Comparison of ENCODE assay signal across 8 mouse cellular contexts in the genomic region with DNA sequence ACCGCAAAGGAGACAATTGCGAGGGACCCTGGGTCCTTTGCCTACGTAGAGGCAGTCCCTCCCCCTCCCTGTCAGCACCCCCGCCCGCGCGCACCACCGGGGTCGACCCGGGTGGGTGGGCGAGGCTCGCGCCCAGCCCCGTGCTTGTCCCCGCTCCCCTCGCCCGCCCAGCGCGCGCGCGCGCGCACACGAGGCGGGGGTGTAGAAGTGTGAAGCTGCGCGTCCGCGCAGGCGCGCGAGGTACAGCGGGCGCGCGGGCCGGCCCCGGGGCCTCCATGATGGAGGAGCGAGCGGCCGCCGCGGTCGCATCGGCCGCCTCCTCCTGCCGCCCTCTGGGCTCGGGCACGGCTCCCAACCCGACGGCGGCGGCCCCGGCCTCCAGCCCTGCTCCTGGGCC. TPM values are rescaled to one million over a fixed set of nuclear protein-coding genes. Genes with fewer than 3 reads are reported as not detected.
A peak's percentile ranks its signal among the peaks of the same experiment; 100 is the strongest.
DNase-seq lines count a peak whose midpoint lies in the region; ATAC-seq and TF ChIP-seq lines count a peak whose summit lies in the region.

No protein-coding gene starts in this region.

- H3K4me1 ChIP-seq in forebrain, embryonic 14.5 days (ENCODE audit: control insufficient read depth, insufficient read depth, low read length): peaks cover 39% of the 10 kb centered on the region
- H3K4me1 ChIP-seq in lung, embryonic 16.5 days (replicated peaks; ENCODE audit: control insufficient read depth, insufficient read depth, low read length): peaks cover 41% of the 10 kb centered on the region

- 0% methylated on average over 36 of the region's 55 CpGs for WGBS in forebrain, embryonic 14.5 days
- 0% methylated on average over 23 of the region's 55 CpGs for WGBS in lung, embryonic 16.5 days

- no peaks in the 10 kb centered on the region for H3K36me3 ChIP-seq in forebrain, embryonic 14.5 days (ENCODE audit: control insufficient read depth, insufficient read depth, low read length)
- peaks cover 3% of the 10 kb centered on the region; the same call in 1 of the 2 replicates for H3K36me3 ChIP-seq in lung, embryonic 16.5 days (ENCODE audit: control insufficient read depth, insufficient read depth, low read length)

- TF ChIP-seq CTCF in layer of hippocampus, adult 2 months (conservative IDR thresholded peaks at IDR 0.05): no peak

- peak; percentile 80 for ATAC-seq in forebrain, embryonic 14.5 days
- ATAC-seq in lung, embryonic 16.5 days (ENCODE audit: low read depth): peak; percentile 88

- H3K4me2 ChIP-seq in forebrain, embryonic 14.5 days (ENCODE audit: low read length): peak overlapping the region; percentile 66
- H3K4me2 ChIP-seq in lung, embryonic 16.5 days (ENCODE audit: low read depth, low read length): peak overlapping the region; percentile 77

- H3K27ac ChIP-seq in forebrain, embryonic 14.5 days (ENCODE audit: low read depth, low read length): peak overlapping the region; percentile 99
- H3K27ac ChIP-seq in layer of hippocampus, adult 2 months: peak overlapping the region; percentile 100
- H3K27ac ChIP-seq in lung, embryonic 16.5 days (ENCODE audit: low read length): peak overlapping the region; percentile 94

- H3K4me3 ChIP-seq in forebrain, embryonic 14.5 days (ENCODE audit: low read depth, low read length): peak overlapping the region; percentile 99
- H3K4me3 ChIP-seq in layer of hippocampus, adult 2 months: peak overlapping the region; percentile 98
- H3K4me3 ChIP-seq in lung, embryonic 16.5 days (ENCODE audit: low read length): peak overlapping the region; percentile 82

- intact Hi-C loops in heart, postnatal 14 days (cut with DNase I): loop anchor here (5.0 kb wide), 1 partner anchor 106 kb away; a partner anchor contains a TSS

- peak overlapping the region; percentile 100 for H3K9ac ChIP-seq in forebrain, embryonic 14.5 days (ENCODE audit: low read length)
- peak overlapping the region; percentile 99 for H3K9ac ChIP-seq in lung, embryonic 16.5 days (ENCODE audit: low read length)

- no peaks in the 10 kb centered on the region for H3K9me3 ChIP-seq in forebrain, embryonic 14.5 days (replicated peaks; ENCODE audit: control insufficient read depth, low read length)
- no peaks in the 10 kb centered on the region for H3K9me3 ChIP-seq in lung, embryonic 16.5 days (ENCODE audit: control insufficient read depth, low read length)

- DNase-seq in MN1 (ENCODE audit: low spot score): peak; percentile 81
- DNase-seq in cerebellum, adult 11 months: peak; percentile 80
- peak; percentile 94 for DNase-seq in forebrain, embryonic 14.5 days (ENCODE audit: low spot score)
- peak; percentile 84 to 89 for DNase-seq in heart, postnatal 14 days
- peak; percentile 56 to 80 for DNase-seq in layer of hippocampus, adult 2 months (ENCODE audit: low spot score in 2 of 2)
- DNase-seq in ovary, postnatal 36 days (ENCODE audit: low spot score): peak; percentile 82
- peak; percentile 85 for DNase-seq in thymus, postnatal 25 days

- H3K27me3 ChIP-seq in forebrain, embryonic 14.5 days (replicated peaks; ENCODE audit: control insufficient read depth, insufficient read depth, low read length): peaks cover 13% of the 10 kb centered on the region
- H3K27me3 ChIP-seq in lung, embryonic 16.5 days (ENCODE audit: control insufficient read depth, insufficient read depth, low read depth, low read length): no peaks in the 10 kb centered on the region; the same call in 1 of the 2 replicates

RNA-seq across cellular contexts. Expression of a gene that starts 0.4 kb away (rescaled TPM):
- 175 and 186 TPM in 2 replicates for polyA plus RNA-seq in forebrain, embryonic 14.5 days (2014; fragmentation: Nextera tagmentation; extraction: Ambion mirVana)
- total RNA-seq in heart, postnatal 14 days (2021): 10 to 100 TPM; 65.3 to 69.1 TPM
- 100 to 1,000 TPM; 286 to 314 TPM for total RNA-seq in layer of hippocampus, adult 2 months (2021)
- 87.1 and 92.1 TPM in 2 replicates for polyA plus RNA-seq in lung, embryonic 16.5 days (2015; fragmentation: Nextera tagmentation; extraction: Ambion mirVana)

RNA-seq across cellular contexts. Expression of a gene that starts 0.5 kb away (rescaled TPM):
- 26.4 and 30.3 TPM in 2 replicates for polyA plus RNA-seq in forebrain, embryonic 14.5 days (2014; fragmentation: Nextera tagmentation; extraction: Ambion mirVana)
- total RNA-seq in heart, postnatal 14 days (2021): 10 to 100 TPM; 42.8 to 45.5 TPM
- total RNA-seq in layer of hippocampus, adult 2 months (2021): 10 to 100 TPM; 46.7 to 49.5 TPM
- polyA plus RNA-seq in lung, embryonic 16.5 days (2015; fragmentation: Nextera tagmentation; extraction: Ambion mirVana): 28.1 and 28.9 TPM in 2 replicates

RNA-seq across cellular contexts. Expression of a gene that starts 26.6 kb away (rescaled TPM):
- polyA plus RNA-seq in forebrain, embryonic 14.5 days (2014; fragmentation: Nextera tagmentation; extraction: Ambion mirVana): 4.5 and 6.7 TPM in 2 replicates
- 10 to 100 TPM; 35.3 to 35.9 TPM for total RNA-seq in heart, postnatal 14 days (2021)
- total RNA-seq in layer of hippocampus, adult 2 months (2021): 1 to 10 TPM; 6.5 to 7.3 TPM
- 21.7 and 23.3 TPM in 2 replicates for polyA plus RNA-seq in lung, embryonic 16.5 days (2015; fragmentation: Nextera tagmentation; extraction: Ambion mirVana)

RNA-seq across cellular contexts. Expression of a gene that starts 34.9 kb away (rescaled TPM):
- polyA plus RNA-seq in forebrain, embryonic 14.5 days (2014; fragmentation: Nextera tagmentation; extraction: Ambion mirVana): 7.0 and 7.4 TPM in 2 replicates
- 10 to 100 TPM; 26.5 to 35.4 TPM for total RNA-seq in heart, postnatal 14 days (2021)
- total RNA-seq in layer of hippocampus, adult 2 months (2021): 1 to 10 TPM; 3.5 to 4.7 TPM
- polyA plus RNA-seq in lung, embryonic 16.5 days (2015; fragmentation: Nextera tagmentation; extraction: Ambion mirVana): 46.7 and 47.2 TPM in 2 replicates

RNA-seq across cellular contexts. Expression of a gene that starts 59.0 kb away (rescaled TPM):
- polyA plus RNA-seq in forebrain, embryonic 14.5 days (2014; fragmentation: Nextera tagmentation; extraction: Ambion mirVana): 3.5 and 4.4 TPM in 2 replicates
- 10 to 100 TPM; 18.6 to 19.0 TPM for total RNA-seq in heart, postnatal 14 days (2021)
- total RNA-seq in layer of hippocampus, adult 2 months (2021): 100 to 1,000 TPM; 154 to 156 TPM
- 2.1 and 2.2 TPM in 2 replicates for polyA plus RNA-seq in lung, embryonic 16.5 days (2015; fragmentation: Nextera tagmentation; extraction: Ambion mirVana)

Comparison
In these comparisons a context has a peak if more than half of its experiments do, and no peak if none do; other contexts are left out.
1. Peak in every context shown above with its lines: DNase-seq, ATAC-seq, H3K4me3 ChIP-seq and H3K27ac ChIP-seq.
2. RNA of a gene that starts 0.4 kb away (total RNA-seq): 286 to 314 TPM in layer of hippocampus, adult 2 months; 65.3 to 69.1 TPM in heart, postnatal 14 days; every median in the first group is over 4 times any median in the second.
3. RNA of a gene that starts 26.6 kb away (total RNA-seq): 35.3 to 35.9 TPM in heart, postnatal 14 days; 6.5 to 7.3 TPM in layer of hippocampus, adult 2 months; every median in the first group is over 4 times any median in the second.